Mouse (Mus musculus) regulatory T cell (primary cell): ENCODE measurements around the gene N4bp1.

Experiments
- in situ Hi-C: fragments of 300-600 bp; cut with MboI, MseI; formaldehyde crosslinking; loops from one replicate; pipeline ENCODE4 v1.15.1; 2025; ENCODE audit warnings: high pct_unique_total_duplicates

N4bp1 gene

GRCm38 (mm10) chr8:86827199-86827598, 57.9 kb downstream of the N4bp1 start:
- in situ Hi-C loops, result no loop called here

- in situ Hi-C loops, result no loop called here
These were observed 58.5 kb downstream of the N4bp1 start for GRCm38 (mm10) chr8:86826538-86826937.

GRCm38 (mm10) chr8:86825674-86826448, 59.2 kb downstream of the N4bp1 start:
- in situ Hi-C loops, result no loop called here

- in situ Hi-C loops, result no loop called here
These were observed 60.3 kb downstream of the N4bp1 start for GRCm38 (mm10) chr8:86824735-86825134.

- in situ Hi-C loops, result no loop called here
These were observed 64.3 kb downstream of the N4bp1 start for GRCm38 (mm10) chr8:86820756-86821201.

GRCm38 (mm10) chr8:86820186-86820755, 64.8 kb downstream of the N4bp1 start:
- in situ Hi-C loops, result no loop called here

GRCm38 (mm10) chr8:86819426-86819825, 65.6 kb downstream of the N4bp1 start:
- in situ Hi-C loops, result no loop called here

- in situ Hi-C loops, result loop anchor here (5.0 kb wide), 1 partner anchor 83 kb away; no protein-coding TSS in a partner anchor
These were observed 75.8 kb downstream of the N4bp1 start for GRCm38 (mm10) chr8:86808990-86809960.

- in situ Hi-C loops, result loop anchor here (5.0 kb wide), 1 partner anchor 84 kb away; no protein-coding TSS in a partner anchor
These were observed 76.8 kb downstream of the N4bp1 start for GRCm38 (mm10) chr8:86808239-86808638.

GRCm38 (mm10) chr8:86801988-86802387, 83.1 kb downstream of the N4bp1 start:
- in situ Hi-C loops, result no loop called here

GRCm38 (mm10) chr8:86800966-86801365, 84.1 kb downstream of the N4bp1 start:
- in situ Hi-C loops, result no loop called here

GRCm38 (mm10) chr8:86798141-86798540, 86.9 kb downstream of the N4bp1 start:
- in situ Hi-C loops, result loop anchor here (5.0 kb wide), 1 partner anchor 54 kb away; no protein-coding TSS in a partner anchor

- in situ Hi-C loops, result loop anchor here (5.0 kb wide), 1 partner anchor 55 kb away; no protein-coding TSS in a partner anchor
These were observed 87.4 kb downstream of the N4bp1 start for GRCm38 (mm10) chr8:86797705-86798104.

- in situ Hi-C loops, result loop anchor here (5.0 kb wide), 1 partner anchor 58 kb away; no protein-coding TSS in a partner anchor
These were observed 90.3 kb downstream of the N4bp1 start for GRCm38 (mm10) chr8:86794716-86795115.

GRCm38 (mm10) chr8:86791542-86791941, 93.5 kb downstream of the N4bp1 start:
- in situ Hi-C loops, result no loop called here

- in situ Hi-C loops, result no loop called here
These were observed 95.5 kb downstream of the N4bp1 start for GRCm38 (mm10) chr8:86789576-86789975.

- in situ Hi-C loops, result no loop called here
These were observed 97.1 kb downstream of the N4bp1 start for GRCm38 (mm10) chr8:86787891-86788420.

- in situ Hi-C loops, result no loop called here
These were observed 98.6 kb downstream of the N4bp1 start for GRCm38 (mm10) chr8:86786498-86786897.

- in situ Hi-C loops, result no loop called here
These were observed 104.0 kb downstream of the N4bp1 start for GRCm38 (mm10) chr8:86781094-86781493.

- in situ Hi-C loops, result no loop called here
These were observed 105.9 kb downstream of the N4bp1 start for GRCm38 (mm10) chr8:86779207-86779606.

GRCm38 (mm10) chr8:86769945-86770715, 114.9 kb downstream of the N4bp1 start:
- in situ Hi-C loops, result no loop called here
